Mouse (Mus musculus) thymus, postnatal 0 days (tissue): ENCODE results near the gene Ahsa2. TPM values are rescaled to one million over a fixed set of nuclear protein-coding genes. Genes with fewer than 3 reads are reported as not detected.
"Not testable (repeated sequence)": the region's sequence is repeated elsewhere in the genome, so short reads cannot be mapped to it uniquely, and the experiment has no call there.

ENCODE experiments used
- DNase-seq: peaks from one replicate; pipeline ENCODE4 v3.0.0-alpha.2; 2015; ENCODE audit warnings: low spot score
- microRNA-seq: library from miRNA; unstranded; fragments of <30 nt; microRNA quantifications from one replicate; pipeline ENCODE4, GENCODE M21; 2016; ENCODE audit warnings: borderline number of aligned reads
- polyA plus RNA-seq: library from polyadenylated mRNA; unstranded; fragments of >200 nt; fragmentation: Nextera tagmentation; extraction: Ambion mirVana; gene quantifications from 2 replicates; pipeline ENCODE4 v1.2.1, GENCODE M21; 2015

The Ahsa2 gene
- 29.1 and 33.0 TPM in 2 replicates for polyA plus RNA-seq

- DNase-seq = peak; percentile 95
These were observed at the start of gene Ahsa2 for GRCm38 (mm10) chr11:23497718-23498509. TSS of gene Ahsa2 (minus strand) at chr11:23498030.

DNA sequence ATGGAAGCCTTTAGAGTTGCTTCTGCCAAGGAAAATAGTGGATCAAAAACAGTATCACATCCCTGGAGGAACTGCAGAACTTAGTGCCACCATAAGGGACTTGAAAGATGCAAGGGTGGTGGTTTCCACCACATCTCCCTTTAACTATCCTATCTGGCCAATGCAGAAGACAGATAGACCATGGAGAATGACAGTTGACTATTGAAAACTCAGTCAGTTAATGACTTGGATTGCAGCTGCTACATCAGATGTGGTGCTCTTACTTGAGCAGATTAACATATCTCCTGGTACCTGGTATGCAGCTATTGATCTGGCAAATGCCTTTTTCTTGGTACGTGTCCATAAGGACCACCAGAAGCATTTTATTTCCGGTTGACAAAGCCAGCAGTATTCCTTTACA, 39.6 kb upstream of the Ahsa2 start:
- no peak for DNase-seq

GRCm38 (mm10) chr11:23520473-23521205, 22.8 kb upstream of the Ahsa2 start, which contains the start of gene 1700093K21Rik:
TSS of gene 1700093K21Rik (minus strand) at chr11:23521155.
- DNase-seq = no peak

- DNase-seq = no peak
These were observed 21.2 kb upstream of the Ahsa2 start for GRCm38 (mm10) chr11:23518981-23519380.

GRCm38 (mm10) chr11:23515315-23515714, 17.5 kb upstream of the Ahsa2 start:
- no peak for DNase-seq

DNA sequence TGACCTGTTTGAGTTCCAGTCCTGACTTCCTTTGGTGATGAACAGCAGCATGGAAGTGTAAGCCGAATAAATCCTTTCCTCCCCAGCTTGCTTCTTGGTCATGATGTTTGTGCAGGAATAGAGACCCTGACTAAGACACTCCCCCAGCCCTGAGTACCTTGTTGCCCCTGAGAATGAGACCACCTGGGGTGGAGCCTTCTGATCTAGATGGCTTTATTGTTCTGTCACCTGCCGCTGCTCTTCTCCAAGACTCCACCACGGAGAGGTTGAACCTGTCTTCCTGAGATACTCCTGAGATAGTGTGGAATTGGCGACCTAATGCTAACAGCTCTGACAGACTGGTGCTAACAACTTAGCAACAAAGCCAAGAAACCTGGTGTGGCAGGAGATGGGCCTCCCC, 17.0 kb upstream of the Ahsa2 start:
- DNase-seq = not testable (repeated sequence)

DNA sequence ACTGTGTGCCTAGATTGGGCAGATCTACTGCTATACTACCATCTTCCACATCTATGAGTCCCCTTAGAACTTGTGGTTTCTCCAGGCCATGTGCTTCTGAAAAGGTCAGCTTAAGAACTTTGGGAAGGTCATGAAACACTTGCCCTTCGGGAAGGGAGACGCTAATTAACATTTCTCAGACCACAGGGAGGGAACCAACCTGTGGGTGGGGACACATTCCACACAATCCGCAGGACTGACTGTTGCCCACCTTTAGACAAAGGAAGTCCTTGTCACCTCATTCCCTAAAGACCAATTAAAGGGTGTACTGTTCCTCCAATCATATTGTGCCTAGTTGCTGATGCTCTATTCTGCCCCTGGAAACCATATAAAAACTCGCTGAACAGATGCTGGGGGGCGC, 7.0 kb upstream of the Ahsa2 start:
- not testable (repeated sequence) for DNase-seq

DNA sequence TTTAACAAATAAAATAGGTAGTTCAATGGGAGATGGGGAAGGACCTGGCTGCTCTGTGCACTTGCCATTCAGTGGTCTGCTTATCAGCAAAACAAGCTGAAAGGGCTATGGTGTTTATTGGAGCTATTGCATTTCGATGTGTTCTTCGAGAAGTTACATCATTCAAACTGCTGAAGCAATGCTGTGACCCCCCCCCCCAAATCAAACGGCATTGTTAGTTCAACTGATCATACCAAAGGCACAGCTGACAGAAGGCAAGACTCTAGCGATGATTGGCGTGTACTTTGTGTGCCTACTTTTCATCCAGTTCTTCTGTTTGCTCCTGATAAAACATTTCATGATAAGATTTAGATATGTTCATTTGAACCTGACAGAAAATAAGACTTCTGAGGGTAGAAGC, 779 bp upstream of the Ahsa2 start:
- DNase-seq = no peak

DNA sequence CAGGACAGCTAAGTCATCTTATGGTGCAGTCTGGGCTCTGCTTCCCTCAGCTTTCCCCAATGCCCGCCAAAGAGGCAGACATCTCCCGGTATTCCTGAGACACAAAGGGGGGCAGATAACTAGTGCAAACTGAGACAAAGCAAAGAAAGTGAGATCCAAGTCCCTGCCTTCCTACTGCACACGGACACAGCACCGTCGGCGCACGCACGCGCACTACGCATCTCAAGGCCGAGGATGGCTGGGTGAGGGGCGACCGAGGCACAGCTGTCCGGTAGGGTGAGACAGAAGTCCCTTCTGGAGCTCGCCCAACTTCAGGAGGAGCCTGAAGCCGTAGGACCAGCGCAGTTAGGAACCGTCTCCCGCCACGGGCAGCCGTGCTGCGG, 504 bp downstream of the Ahsa2 start:
- peak; percentile 6 for DNase-seq

DNA sequence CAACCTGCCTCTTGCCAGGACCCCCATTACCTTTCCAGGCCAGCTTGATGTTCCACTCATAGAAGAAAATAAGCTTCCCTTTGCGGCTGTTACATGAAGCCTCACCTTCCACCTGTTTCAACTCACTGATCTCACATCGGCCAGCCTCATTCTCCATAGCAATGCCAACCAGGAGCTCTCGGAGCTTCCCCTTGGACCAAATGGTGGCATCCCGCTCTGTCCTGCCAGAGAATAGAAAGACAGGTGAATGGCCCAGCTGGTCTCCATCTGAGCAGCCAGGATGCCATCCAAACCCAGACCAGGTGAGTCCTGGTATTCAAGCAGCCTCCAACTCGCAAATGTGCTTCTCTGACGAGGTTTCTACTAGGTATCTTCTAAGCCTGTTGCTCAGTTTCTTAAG, 1.2 kb downstream of the Ahsa2 start:
- no peak for DNase-seq

GRCm38 (mm10) chr11:23495231-23495630, 2.6 kb downstream of the Ahsa2 start:
- no peak for DNase-seq

GRCm38 (mm10) chr11:23492048-23492790, 5.6 kb downstream of the Ahsa2 start:
- DNase-seq = no peak

- no peak for DNase-seq
These were observed 7.9 kb downstream of the Ahsa2 start for GRCm38 (mm10) chr11:23489955-23490354.

- not testable (repeated sequence) for DNase-seq
These were observed 32.0 kb downstream of the Ahsa2 start for GRCm38 (mm10) chr11:23465862-23466261.

Small RNA genes within 50 kb of the gene (microRNA-seq; reads per million reads assigned to microRNA genes)
- gene Gm47279 = not detected

Other genes with a start within 250 kb of the Ahsa2 start
- 60.0 and 62.6 TPM in 2 replicates for gene Xpo1, start 242.0 kb downstream of the Ahsa2 start, polyA plus RNA-seq
- 22.1 and 22.3 TPM in 2 replicates for gene Usp34, start 191.1 kb downstream of the Ahsa2 start, polyA plus RNA-seq
- 0.17 TPM in 1 of 2 replicates, not detected in the other for gene 1700093K21Rik, start 23.1 kb upstream of the Ahsa2 start, polyA plus RNA-seq
- 25.7 and 26.6 TPM in 2 replicates for gene 0610010F05Rik, start 135.6 kb upstream of the Ahsa2 start, polyA plus RNA-seq
- gene Pus10, start 167.6 kb upstream of the Ahsa2 start, polyA plus RNA-seq = 24.0 and 26.2 TPM in 2 replicates
- gene Pex13, start 167.9 kb upstream of the Ahsa2 start, polyA plus RNA-seq = 35.2 and 35.4 TPM in 2 replicates